Mouse (Mus musculus) C2C12 (cell line): ENCODE results near the gene Synj2.

Experiments
- CEBPB ChIP-seq: IDR thresholded peaks from one replicate; pipeline ENCODE4 v1.6.1; 2011; ENCODE audit warnings: low read depth, mild to moderate bottlenecking, control low read depth, moderate library complexity
- CTCF ChIP-seq: IDR thresholded peaks from one replicate; pipeline ENCODE4 v1.5.1; 2011; ENCODE audit not compliant: control insufficient read depth, insufficient read depth, insufficient read length
- FOSL1 ChIP-seq: IDR thresholded peaks from one replicate; pipeline ENCODE4 v1.8.0; 2011; ENCODE audit warnings: mild to moderate bottlenecking, low read length; ENCODE audit not compliant: poor library complexity, insufficient read depth, severe bottlenecking
- MAX ChIP-seq: IDR thresholded peaks from one replicate; pipeline ENCODE4 v1.6.1; 2011; ENCODE audit warnings: mild to moderate bottlenecking, control low read depth
- MYOD1 ChIP-seq: IDR thresholded peaks from one replicate; pipeline ENCODE4 v1.6.1; 2011; ENCODE audit warnings: low read depth; ENCODE audit not compliant: control insufficient read depth, insufficient read length
- MYOG ChIP-seq: IDR thresholded peaks from one replicate; pipeline ENCODE4 v1.6.1; 2011; ENCODE audit not compliant: control insufficient read depth, insufficient read length; ENCODE audit errors: extremely low read depth
- USF1 ChIP-seq: IDR thresholded peaks from one replicate; pipeline ENCODE4 v1.6.1; 2011; ENCODE audit warnings: low read depth, mild to moderate bottlenecking, control low read depth, moderate library complexity

DNA sequence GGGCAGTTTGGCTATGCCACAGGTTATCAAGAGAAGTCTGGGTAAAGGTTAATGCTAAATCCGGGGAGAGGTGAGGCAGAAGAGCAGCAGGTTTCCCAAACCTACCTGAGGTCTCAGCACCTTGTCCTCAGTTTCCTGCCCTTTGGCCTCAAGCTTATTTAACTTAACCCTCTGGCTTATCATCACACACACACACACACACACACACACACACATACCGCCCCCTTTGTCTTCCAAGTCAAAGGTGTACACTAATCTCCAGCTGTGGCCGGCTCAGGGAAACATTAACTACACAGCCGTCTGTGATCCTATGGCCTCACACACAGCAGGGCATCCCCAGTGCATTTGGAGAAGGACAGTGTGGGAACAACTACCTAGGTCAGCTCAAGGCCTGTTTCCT is 77.3 kb downstream of the Synj2 start:
- TF ChIP-seq MAX (no peak), CTCF (no peak), FOSL1 (no peak), USF1 (no peak), CEBPB (no peak), MYOG (no peak), MYOD1 (no peak)
